Mouse (Mus musculus) embryo, embryonic 11.5 days (tissue): ENCODE measurements at regions not wholly inside any gene's neighbourhood (a gene's known extent, or its start where the extent isn't known, plus 50 kb on each side); places are given as distances from the start of the nearest gene placed in this dataset.

Experiments used
- DNase-seq: peaks from one replicate; pipeline ENCODE4 v3.0.0-alpha.2; 2012; ENCODE audit warnings: low read depth, low spot score

GRCm38 (mm10) chr1:77043749-77044564 is 470.9 kb downstream of the Epha4 start:
- no peak for DNase-seq

- DNase-seq: no peak
These were observed 466.0 kb downstream of the Epha4 start for GRCm38 (mm10) chr1:77048720-77049406.

- no peak for DNase-seq
These were observed 463.6 kb downstream of the Epha4 start for GRCm38 (mm10) chr1:77051239-77051638.

GRCm38 (mm10) chr1:77053837-77054540 is 460.9 kb downstream of the Epha4 start:
- DNase-seq: no peak

GRCm38 (mm10) chr1:77062468-77062867 is 452.4 kb downstream of the Epha4 start:
- no peak for DNase-seq

GRCm38 (mm10) chr1:77073071-77073470 is 441.8 kb downstream of the Epha4 start:
- no peak for DNase-seq

- DNase-seq: no peak
These were observed 439.7 kb downstream of the Epha4 start for GRCm38 (mm10) chr1:77074926-77075885.

GRCm38 (mm10) chr1:77080767-77081166 is 434.1 kb downstream of the Epha4 start:
- no peak for DNase-seq

- DNase-seq: no peak
These were observed 433.2 kb downstream of the Epha4 start for GRCm38 (mm10) chr1:77081660-77082059.

GRCm38 (mm10) chr1:77082410-77082809 is 432.5 kb downstream of the Epha4 start:
- no peak for DNase-seq

- no peak for DNase-seq
These were observed 421.3 kb downstream of the Epha4 start for GRCm38 (mm10) chr1:77093551-77093950.

- DNase-seq: no peak
These were observed 413.1 kb downstream of the Epha4 start for GRCm38 (mm10) chr1:77101726-77102272.

- DNase-seq: no peak
These were observed 412.3 kb downstream of the Epha4 start for GRCm38 (mm10) chr1:77102421-77103133.

GRCm38 (mm10) chr1:77109861-77110785 is 404.8 kb downstream of the Epha4 start:
- DNase-seq: no peak

- DNase-seq: no peak
These were observed 386.5 kb downstream of the Epha4 start for GRCm38 (mm10) chr1:77128411-77128810.

- no peak for DNase-seq
These were observed 377.2 kb downstream of the Epha4 start for GRCm38 (mm10) chr1:77137663-77138062.

- DNase-seq: peak; percentile 56
These were observed 374.0 kb downstream of the Epha4 start for GRCm38 (mm10) chr1:77140906-77141305.

GRCm38 (mm10) chr1:77148052-77148451 is 366.8 kb downstream of the Epha4 start:
- no peak for DNase-seq

- DNase-seq: no peak
These were observed 346.6 kb downstream of the Epha4 start for GRCm38 (mm10) chr1:77168316-77168715.
